Mouse (Mus musculus) C2C12 (cell line): ENCODE measurements around the gene Sdhb. TPM values are rescaled to one million over a fixed set of nuclear protein-coding genes. Genes with fewer than 3 reads are reported as not detected.

Experiments used
- H3K27me3 ChIP-seq: one replicate; pipeline ENCODE4 v1.6.1; 2011; ENCODE audit not compliant: control insufficient read depth, insufficient read depth, insufficient read length
- H3K36me3 ChIP-seq: one replicate; pipeline ENCODE4 v1.6.1; 2011; ENCODE audit not compliant: control insufficient read depth, insufficient read depth
- H3K4me3 ChIP-seq: one replicate; pipeline ENCODE4 v1.5.1; 2011; ENCODE audit warnings: mild to moderate bottlenecking, control low read depth; ENCODE audit not compliant: poor library complexity, insufficient read depth, severe bottlenecking
- H3K79me2 ChIP-seq: one replicate; pipeline ENCODE4 v1.6.1; 2011; ENCODE audit not compliant: control insufficient read depth, insufficient read depth
- H3K79me3 ChIP-seq: one replicate; pipeline ENCODE4 v1.6.1; 2011; ENCODE audit warnings: low read depth, control low read depth
- H3ac ChIP-seq: one replicate; pipeline ENCODE3; 2011; ENCODE audit warnings: low read depth; ENCODE audit not compliant: control insufficient read depth, insufficient read length
- CEBPB ChIP-seq: IDR thresholded peaks from one replicate; pipeline ENCODE4 v1.6.1; 2011; ENCODE audit warnings: low read depth, mild to moderate bottlenecking, control low read depth, moderate library complexity
- CTCF ChIP-seq: IDR thresholded peaks from one replicate; pipeline ENCODE4 v1.5.1; 2011; ENCODE audit not compliant: control insufficient read depth, insufficient read depth, insufficient read length
- FOSL1 ChIP-seq: IDR thresholded peaks from one replicate; pipeline ENCODE4 v1.8.0; 2011; ENCODE audit warnings: mild to moderate bottlenecking, low read length; ENCODE audit not compliant: poor library complexity, insufficient read depth, severe bottlenecking
- MAX ChIP-seq: IDR thresholded peaks from one replicate; pipeline ENCODE4 v1.6.1; 2011; ENCODE audit warnings: mild to moderate bottlenecking, control low read depth
- MYOD1 ChIP-seq: IDR thresholded peaks from one replicate; pipeline ENCODE4 v1.6.1; 2011; ENCODE audit warnings: low read depth; ENCODE audit not compliant: control insufficient read depth, insufficient read length
- MYOG ChIP-seq: IDR thresholded peaks from one replicate; pipeline ENCODE4 v1.6.1; 2011; ENCODE audit not compliant: control insufficient read depth, insufficient read length; ENCODE audit errors: extremely low read depth
- USF1 ChIP-seq: IDR thresholded peaks from one replicate; pipeline ENCODE4 v1.6.1; 2011; ENCODE audit warnings: low read depth, mild to moderate bottlenecking, control low read depth, moderate library complexity
- polyA plus RNA-seq: library from polyadenylated mRNA; unstranded; fragments of >200 nt; fragmentation: generic; extraction: Trizol; gene quantifications from one replicate; pipeline ENCODE4 v1.2.1, GENCODE M21; 2012; ENCODE audit warnings: missing spikeins

Sdhb gene
- polyA plus RNA-seq, 1 experiment: 370 TPM

GRCm38 (mm10) chr4:140986711-140987395 lies 25.9 kb downstream of the Sdhb start, which contains the start of gene Atp13a2:
Gene Atp13a2 (plus strand): TSS chr4:140986873.
- Histone ChIP-seq H3K79me3 (no peaks in the 10 kb centered on the region), H3K27me3 (peaks cover 3% of the 10 kb centered on the region), H3K4me3 (peak within 1 kb of the TSS; percentile 52), H3K36me3 (no peaks in the 10 kb centered on the region), H3K79me2 (no peaks in the 10 kb centered on the region), H3ac (peak within 1 kb of the TSS; percentile 63)
- no peak for TF ChIP-seq CTCF
- TF ChIP-seq USF1: no peak
- TF ChIP-seq CEBPB: no peak
- no peak for TF ChIP-seq MYOD1
- TF ChIP-seq MAX: no peak
- no peak for TF ChIP-seq MYOG
- no peak for TF ChIP-seq FOSL1

- H3K4me3 ChIP-seq: no peak overlapping the region
- TF ChIP-seq FOSL1 (no peak), CEBPB (no peak), USF1 (no peak), MYOD1 (no peak)
Measured at GRCm38 (mm10) chr4:140987476-140987875, 26.5 kb downstream of the Sdhb start.

GRCm38 (mm10) chr4:140988706-140989290 lies 27.8 kb downstream of the Sdhb start:
- Histone ChIP-seq H3K4me3 (no peak overlapping the region), H3ac (no peak overlapping the region), H3K27me3 (peaks cover 3% of the 10 kb centered on the region), H3K79me2 (no peaks in the 10 kb centered on the region), H3K36me3 (no peaks in the 10 kb centered on the region), H3K79me3 (no peaks in the 10 kb centered on the region)
- TF ChIP-seq FOSL1: no peak

More at GRCm38 (mm10) chr4:140987476-140987875, 26.5 kb downstream of the Sdhb start:
- Histone ChIP-seq H3K79me2 (no peaks in the 10 kb centered on the region), H3K79me3 (no peaks in the 10 kb centered on the region), H3K27me3 (peaks cover 3% of the 10 kb centered on the region), H3ac (no peak overlapping the region), H3K36me3 (no peaks in the 10 kb centered on the region)

GRCm38 (mm10) chr4:140989447-140989846 lies 28.4 kb downstream of the Sdhb start:
- no peak overlapping the region for H3ac ChIP-seq
- TF ChIP-seq MYOD1: no peak
- no peak for TF ChIP-seq CEBPB
- no peak for TF ChIP-seq MAX
- TF ChIP-seq CTCF: no peak
- TF ChIP-seq FOSL1: no peak
- TF ChIP-seq MYOG: no peak
- TF ChIP-seq USF1: no peak

GRCm38 (mm10) chr4:140992215-140992614 lies 31.2 kb downstream of the Sdhb start:
- no peaks in the 10 kb centered on the region for H3K36me3 ChIP-seq
- no peaks in the 10 kb centered on the region for H3K79me3 ChIP-seq
- no peaks in the 10 kb centered on the region for H3K79me2 ChIP-seq
- H3K4me3 ChIP-seq: no peak overlapping the region
- no peak overlapping the region for H3ac ChIP-seq
- TF ChIP-seq MAX (no peak), CTCF (no peak), CEBPB (no peak), MYOD1 (no peak), MYOG (no peak)
- no peaks in the 10 kb centered on the region for H3K27me3 ChIP-seq

More at GRCm38 (mm10) chr4:140989447-140989846, 28.4 kb downstream of the Sdhb start:
- H3K79me3 ChIP-seq: no peaks in the 10 kb centered on the region
- no peak overlapping the region for H3K4me3 ChIP-seq
- no peaks in the 10 kb centered on the region for H3K36me3 ChIP-seq
- no peaks in the 10 kb centered on the region for H3K79me2 ChIP-seq
- peaks cover 3% of the 10 kb centered on the region for H3K27me3 ChIP-seq

- Histone ChIP-seq H3K4me3 (no peak overlapping the region), H3K27me3 (no peaks in the 10 kb centered on the region), H3K79me3 (no peaks in the 10 kb centered on the region), H3ac (no peak overlapping the region), H3K36me3 (no peaks in the 10 kb centered on the region), H3K79me2 (no peaks in the 10 kb centered on the region)
- TF ChIP-seq CTCF: no peak
- no peak for TF ChIP-seq USF1
- TF ChIP-seq MAX: no peak
- no peak for TF ChIP-seq FOSL1
- TF ChIP-seq MYOD1: no peak
Measured at GRCm38 (mm10) chr4:140993846-140994245, 32.8 kb downstream of the Sdhb start.
